Mouse (Mus musculus) intestine, embryonic 14.5 days (tissue): Measurements from ENCODE around the gene Mip. TPM values are rescaled to one million over a fixed set of nuclear protein-coding genes. Genes with fewer than 3 reads are reported as not detected.
"Not testable (repeated sequence)": the region's sequence is repeated elsewhere in the genome, so short reads cannot be mapped to it uniquely, and the experiment has no call there.

Source experiments
- ATAC-seq: fragments of 200-750 bp; cut with Nextera tagmentation; replicated peaks from 2 replicates; pipeline ENCODE4 v1.8.0; 2017; ENCODE audit warnings: low read depth, moderate number of reproducible peaks, moderate TSS enrichment, moderate library complexity; ENCODE audit not compliant: low FRiP score, low TSS enrichment
- DNase-seq: peaks from one replicate; pipeline ENCODE4 v3.0.0-alpha.2; 2018; ENCODE audit warnings: low spot score
- H3K27ac ChIP-seq: fragments of 300-500 bp; sonication (generic); 2 replicates; pipeline ENCODE4 v1.5.1; 2014; ENCODE audit warnings: low read depth, mild to moderate bottlenecking, control low read depth
- H3K27me3 ChIP-seq: fragments of 300-500 bp; sonication (generic); replicated peaks from 2 replicates; pipeline ENCODE4 v1.6.1; 2014; ENCODE audit warnings: low read length, control low read depth; ENCODE audit not compliant: control insufficient read depth, insufficient read depth
- H3K36me3 ChIP-seq: fragments of 300-500 bp; sonication (generic); 2 replicates; pipeline ENCODE4 v1.6.1; 2014; ENCODE audit warnings: low read length, control low read depth; ENCODE audit not compliant: control insufficient read depth, insufficient read depth
- H3K4me1 ChIP-seq: fragments of 300-500 bp; sonication (generic); replicated peaks from 2 replicates; pipeline ENCODE4 v1.6.1; 2014; ENCODE audit warnings: low read length, control low read depth, mixed read lengths; ENCODE audit not compliant: control insufficient read depth, insufficient read depth
- H3K4me2 ChIP-seq: fragments of 300-500 bp; sonication (generic); 2 replicates; pipeline ENCODE4 v1.6.1; 2014; ENCODE audit warnings: low read length
- H3K4me3 ChIP-seq: fragments of 300-500 bp; sonication (generic); 2 replicates; pipeline ENCODE4 v1.5.1; 2014; ENCODE audit warnings: low read depth, low read length, control low read depth, mixed read lengths
- H3K9ac ChIP-seq: fragments of 300-500 bp; sonication (generic); 2 replicates; pipeline ENCODE4 v1.6.1; 2014; ENCODE audit warnings: mild to moderate bottlenecking, low read length
- H3K9me3 ChIP-seq: fragments of 300-500 bp; sonication (generic); 2 replicates; pipeline ENCODE4 v1.6.1; 2016; ENCODE audit warnings: low read length, control low read depth; ENCODE audit not compliant: control insufficient read depth
- WGBS: fragments of 180-500 bp; shearing (Covaris S2); extraction: QIAGEN DNeasy Blood & Tissue Kit; methylation state at CpG from one replicate; pipeline ENCODE4 v1.1.7; 2014; 5-methylcytosine and 5-hydroxymethylcytosine counted together
- polyA plus RNA-seq: library from polyadenylated mRNA; unstranded; fragments of >200 nt; fragmentation: Nextera tagmentation; extraction: Ambion mirVana; gene quantifications from 2 replicates; pipeline ENCODE4 v1.2.1, GENCODE M21; 2014

Mip gene
- polyA plus RNA-seq, 1 experiment from 2014 or later = not detected

DNA sequence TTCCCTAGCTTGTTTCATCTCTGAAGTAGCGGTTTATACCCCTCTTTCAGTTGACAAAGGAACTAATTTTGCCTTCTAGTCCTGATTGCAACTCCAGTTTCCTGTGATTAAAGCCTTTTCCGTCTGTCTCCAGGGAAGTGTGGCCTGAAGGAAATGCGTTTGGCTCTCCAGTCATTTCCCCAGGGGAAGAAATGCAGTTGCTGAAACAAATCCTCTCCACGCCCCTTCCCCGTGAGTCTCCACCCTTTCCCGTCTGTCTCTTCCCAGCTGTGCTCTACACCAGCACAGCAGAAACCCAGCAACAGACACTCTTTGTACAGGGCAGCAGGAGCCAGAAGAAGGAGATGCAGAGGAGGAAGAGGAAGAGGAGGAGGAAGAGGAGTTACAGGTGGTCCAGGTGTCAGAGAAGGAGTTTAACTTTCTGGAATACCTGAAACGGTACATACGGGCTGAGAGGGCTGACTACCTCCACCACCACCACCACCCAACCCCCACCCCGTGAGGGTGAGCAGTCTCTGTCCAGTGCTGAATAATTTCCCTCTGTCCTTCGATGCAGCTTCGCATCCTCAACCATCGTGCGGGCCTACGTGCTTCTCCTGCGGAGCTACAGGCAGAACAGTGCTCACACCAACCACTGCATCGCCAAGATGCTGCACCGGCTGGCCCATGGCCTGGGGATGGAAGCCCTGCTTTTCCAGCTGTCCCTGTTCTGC, 21.5 kb downstream of the Mip start:
- Histone ChIP-seq H3K4me3 (no peak overlapping the region), H3K4me2 (no peak overlapping the region), H3K9ac (no peak overlapping the region), H3K9me3 (no peaks in the 10 kb centered on the region), H3K27ac (no peak overlapping the region), H3K4me1 (no peaks in the 10 kb centered on the region), H3K27me3 (no peaks in the 10 kb centered on the region), H3K36me3 (peaks cover 97% of the 10 kb centered on the region)
- DNase-seq (no peak), ATAC-seq (no peak)
- 85% methylated on average over 17 of the region's 17 CpGs for WGBS

- no peak overlapping the region for H3K9ac ChIP-seq
- no peak for ATAC-seq
Measured at GRCm38 (mm10) chr10:128250565-128250964, 24.9 kb downstream of the Mip start.

GRCm38 (mm10) chr10:128253677-128254255, 28.1 kb downstream of the Mip start, which contains the start of gene Apon:
Gene Apon, plus strand, starts transcription at chr10:128254096.
- H3K27ac ChIP-seq = no peak within 1 kb of the TSS
- ATAC-seq (no peak), DNase-seq (no peak)
- no peak within 1 kb of the TSS for H3K9ac ChIP-seq
- 82% methylated on average over 4 of the region's 4 CpGs for WGBS
- no peak within 1 kb of the TSS for H3K4me3 ChIP-seq
- no peaks in the 10 kb centered on the region for H3K4me1 ChIP-seq
- H3K9me3 ChIP-seq = no peaks in the 10 kb centered on the region
- H3K36me3 ChIP-seq = peaks cover 43% of the 10 kb centered on the region
- H3K4me2 ChIP-seq = no peak within 1 kb of the TSS
- H3K27me3 ChIP-seq = no peaks in the 10 kb centered on the region

More at GRCm38 (mm10) chr10:128250565-128250964, 24.9 kb downstream of the Mip start:
- Histone ChIP-seq H3K27me3 (no peaks in the 10 kb centered on the region), H3K4me1 (no peaks in the 10 kb centered on the region), H3K27ac (no peak overlapping the region), H3K4me3 (no peak overlapping the region), H3K4me2 (no peak overlapping the region), H3K9me3 (no peaks in the 10 kb centered on the region), H3K36me3 (peaks cover 74% of the 10 kb centered on the region)
- DNase-seq = no peak
- WGBS = 92% methylated on average over 13 of the region's 13 CpGs

DNA sequence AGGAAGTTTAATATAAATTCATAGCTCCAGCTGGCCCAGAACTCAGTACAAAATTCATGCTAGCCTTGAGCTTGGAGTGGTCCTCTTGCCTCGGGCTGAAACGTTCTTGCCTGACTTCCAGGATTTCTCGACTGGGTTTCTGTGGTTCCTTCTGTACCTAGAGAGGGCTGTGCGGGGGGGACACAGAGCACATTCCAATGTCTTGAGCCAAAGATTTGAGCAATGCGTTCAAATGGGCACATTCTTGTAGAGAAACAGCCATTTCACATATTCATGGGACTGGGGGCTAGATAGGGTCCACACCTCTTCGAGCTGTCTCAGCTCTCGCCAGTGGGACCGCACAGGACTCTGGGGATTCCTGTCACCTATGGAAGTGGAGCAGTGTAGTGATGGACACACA, 30.3 kb downstream of the Mip start:
- DNase-seq = no peak

GRCm38 (mm10) chr10:128256328-128256727, 30.7 kb downstream of the Mip start:
- 87% methylated on average over 8 of the region's 8 CpGs for WGBS

More for the DNA sequence above, 30.3 kb downstream of the Mip start:
- no peak overlapping the region for H3K4me3 ChIP-seq
- H3K4me1 ChIP-seq = no peaks in the 10 kb centered on the region
- no peaks in the 10 kb centered on the region for H3K9me3 ChIP-seq
- peaks cover 23% of the 10 kb centered on the region for H3K36me3 ChIP-seq
- 87% methylated on average over 8 of the region's 8 CpGs for WGBS
- no peak overlapping the region for H3K27ac ChIP-seq
- no peak for ATAC-seq
- H3K27me3 ChIP-seq = no peaks in the 10 kb centered on the region
- H3K9ac ChIP-seq = no peak overlapping the region
- H3K4me2 ChIP-seq = no peak overlapping the region

DNA sequence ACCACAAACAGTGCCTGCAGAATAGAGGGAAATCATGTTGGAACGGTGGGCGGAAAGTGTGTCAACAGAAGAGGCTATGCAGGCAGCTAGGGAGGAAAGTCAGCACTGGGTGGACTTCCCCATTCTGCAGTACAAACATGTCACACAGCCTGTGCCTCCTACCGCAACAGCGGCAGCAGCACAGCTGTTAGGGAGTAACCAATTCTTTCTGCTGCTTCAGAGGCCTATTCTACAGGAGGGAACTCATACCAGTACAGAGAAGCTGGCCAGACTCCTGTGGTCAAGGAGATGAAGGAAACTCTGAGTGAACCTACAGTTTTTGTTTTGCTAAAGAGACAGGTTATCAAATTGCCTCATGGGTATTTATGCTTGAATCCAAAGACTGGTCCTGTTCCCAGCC, 33.3 kb downstream of the Mip start:
- no peaks in the 10 kb centered on the region for H3K9me3 ChIP-seq
- H3K4me1 ChIP-seq = no peaks in the 10 kb centered on the region
- DNase-seq (no peak), ATAC-seq (no peak)
- no peaks in the 10 kb centered on the region for H3K27me3 ChIP-seq
- H3K4me2 ChIP-seq = no peak overlapping the region
- no peak overlapping the region for H3K9ac ChIP-seq
- H3K4me3 ChIP-seq = no peak overlapping the region
- WGBS = 72% methylated on average over 4 of the region's 4 CpGs
- no peak overlapping the region for H3K27ac ChIP-seq
- no peaks in the 10 kb centered on the region for H3K36me3 ChIP-seq

More at GRCm38 (mm10) chr10:128256328-128256727, 30.7 kb downstream of the Mip start:
- no peak overlapping the region for H3K4me2 ChIP-seq
- H3K4me3 ChIP-seq = no peak overlapping the region
- H3K27ac ChIP-seq = no peak overlapping the region
- H3K9me3 ChIP-seq = no peaks in the 10 kb centered on the region
- no peak for DNase-seq
- H3K36me3 ChIP-seq = peaks cover 19% of the 10 kb centered on the region
- H3K27me3 ChIP-seq = no peaks in the 10 kb centered on the region
- no peaks in the 10 kb centered on the region for H3K4me1 ChIP-seq
- no peak for ATAC-seq
- no peak overlapping the region for H3K9ac ChIP-seq

DNA sequence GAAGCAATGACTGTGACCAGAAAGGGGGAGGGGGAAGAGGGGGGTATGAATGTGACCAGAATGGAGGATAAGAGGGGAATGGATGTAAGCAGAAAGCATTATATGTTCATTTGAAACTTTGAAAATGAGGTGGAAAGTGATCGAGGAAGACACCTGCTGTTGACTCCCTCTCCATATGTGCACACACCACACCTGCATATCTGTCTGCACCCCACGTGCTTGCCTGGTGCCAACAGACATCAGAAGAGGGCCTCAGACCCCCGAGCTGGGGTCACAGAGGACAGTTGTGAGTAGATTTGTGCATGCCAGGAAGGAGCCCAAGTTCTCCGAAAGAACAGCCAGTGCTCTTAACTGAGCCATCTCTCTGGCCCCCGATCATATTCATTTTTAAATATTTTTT, 34.3 kb downstream of the Mip start:
- DNase-seq = no peak
- no peak overlapping the region for H3K4me3 ChIP-seq
- WGBS = 87% methylated on average over 5 of the region's 5 CpGs

GRCm38 (mm10) chr10:128260376-128260775, 34.7 kb downstream of the Mip start:
- ATAC-seq, H3K4me1 ChIP-seq, H3K36me3 ChIP-seq, DNase-seq, H3K4me2 ChIP-seq, H3K9ac ChIP-seq, H3K27ac ChIP-seq, H3K27me3 ChIP-seq, H3K9me3 ChIP-seq, H3K4me3 ChIP-seq: not testable (repeated sequence)
- 80% methylated on average over 7 of the region's 7 CpGs for WGBS

More for the DNA sequence above, 34.3 kb downstream of the Mip start:
- no peak overlapping the region for H3K4me2 ChIP-seq
- H3K27ac ChIP-seq = no peak overlapping the region
- no peaks in the 10 kb centered on the region for H3K4me1 ChIP-seq
- no peaks in the 10 kb centered on the region for H3K36me3 ChIP-seq
- ATAC-seq = no peak
- no peak overlapping the region for H3K9ac ChIP-seq
- no peaks in the 10 kb centered on the region for H3K27me3 ChIP-seq
- no peaks in the 10 kb centered on the region for H3K9me3 ChIP-seq

GRCm38 (mm10) chr10:128262300-128262699, 36.7 kb downstream of the Mip start:
- no peak for ATAC-seq
- Histone ChIP-seq H3K4me1 (no peaks in the 10 kb centered on the region), H3K27me3 (no peaks in the 10 kb centered on the region), H3K27ac (no peak overlapping the region), H3K4me3 (no peak overlapping the region), H3K4me2 (no peak overlapping the region), H3K9me3 (no peaks in the 10 kb centered on the region), H3K36me3 (no peaks in the 10 kb centered on the region), H3K9ac (no peak overlapping the region)
- 74% methylated on average over 22 of the region's 22 CpGs for WGBS
- DNase-seq = no peak
